Mouse (Mus musculus): Measurements from ENCODE around the gene Rbm38. TPM values are rescaled to one million over a fixed set of nuclear protein-coding genes. Genes with fewer than 3 reads are reported as not detected.

The Rbm38 gene
- polyA plus RNA-seq, 1 experiment from 2014 or later, result 37.9 TPM

GRCm38 (mm10) chr2:173061443-173062351, 41.4 kb downstream of the Rbm38 start:
- no peak for ATAC-seq (ENCODE audit: insufficient number of reproducible peaks, insufficient read depth, low FRiP score, low read depth)
- no peak overlapping the region for H3K9ac ChIP-seq (replicated peaks; ENCODE audit: low read depth, low read length)
- H3K36me3 ChIP-seq (ENCODE audit: control insufficient read depth, insufficient read depth, low read length), result no peaks in the 10 kb centered on the region
- 71% methylated on average over 15 of the region's 15 CpGs for WGBS
- no peak overlapping the region for H3K4me3 ChIP-seq (ENCODE audit: low read depth, low read length)
- no peaks in the 10 kb centered on the region for H3K27me3 ChIP-seq (ENCODE audit: control insufficient read depth, insufficient read depth, low read length)
- H3K27ac ChIP-seq (ENCODE audit: low read length), result no peak overlapping the region
- H3K9me3 ChIP-seq (ENCODE audit: control insufficient read depth, low read depth, low read length), result no peaks in the 10 kb centered on the region
- H3K4me1 ChIP-seq (ENCODE audit: control insufficient read depth, insufficient read depth, low read length), result no peaks in the 10 kb centered on the region
- no peak overlapping the region for H3K4me2 ChIP-seq (replicated peaks; ENCODE audit: low read depth, low read length)

- Histone ChIP-seq H3K4me3 (ENCODE audit: low read depth, low read length) (no peak overlapping the region), H3K4me2 (replicated peaks; ENCODE audit: low read depth, low read length) (no peak overlapping the region), H3K9me3 (ENCODE audit: control insufficient read depth, low read depth, low read length) (no peaks in the 10 kb centered on the region), H3K27ac (ENCODE audit: low read length) (no peak overlapping the region), H3K4me1 (ENCODE audit: control insufficient read depth, insufficient read depth, low read length) (no peaks in the 10 kb centered on the region), H3K27me3 (ENCODE audit: control insufficient read depth, insufficient read depth, low read length) (no peaks in the 10 kb centered on the region), H3K36me3 (ENCODE audit: control insufficient read depth, insufficient read depth, low read length) (no peaks in the 10 kb centered on the region), H3K9ac (replicated peaks; ENCODE audit: low read depth, low read length) (no peak overlapping the region)
- no peak for ATAC-seq (ENCODE audit: insufficient number of reproducible peaks, insufficient read depth, low FRiP score, low read depth)
- WGBS, result 50% methylated on average over 1 of the region's 1 CpGs
These were observed 42.9 kb downstream of the Rbm38 start for GRCm38 (mm10) chr2:173063219-173063618.

DNA sequence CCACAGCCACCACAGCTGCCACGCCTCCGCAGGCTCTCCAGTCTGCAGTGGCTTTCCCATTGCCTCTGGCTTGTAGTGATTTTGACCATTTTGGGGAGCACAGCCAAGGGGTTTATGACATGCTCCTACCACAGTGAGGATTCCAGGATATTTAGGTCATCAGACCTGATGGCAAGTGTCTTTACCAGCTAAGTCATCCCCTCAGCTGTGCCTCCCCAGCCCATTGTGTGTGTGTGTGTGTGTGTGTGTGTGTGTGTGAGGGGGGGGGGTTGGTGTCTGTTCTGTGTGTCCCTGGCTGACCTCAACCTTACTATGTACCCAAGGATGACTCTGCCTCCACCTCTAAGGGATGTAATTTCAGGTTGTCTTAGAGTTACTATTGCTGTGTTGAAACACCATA, 44.6 kb downstream of the Rbm38 start:
- no peaks in the 10 kb centered on the region for H3K4me1 ChIP-seq (ENCODE audit: control insufficient read depth, insufficient read depth, low read length)
- no peak overlapping the region for H3K27ac ChIP-seq (ENCODE audit: low read length)
- WGBS, result 94% methylated on average over 2 of the region's 2 CpGs
- no peak overlapping the region for H3K4me3 ChIP-seq (ENCODE audit: low read depth, low read length)
- H3K4me2 ChIP-seq (replicated peaks; ENCODE audit: low read depth, low read length), result no peak overlapping the region
- no peaks in the 10 kb centered on the region for H3K36me3 ChIP-seq (ENCODE audit: control insufficient read depth, insufficient read depth, low read length)
- no peak overlapping the region for H3K9ac ChIP-seq (replicated peaks; ENCODE audit: low read depth, low read length)
- H3K9me3 ChIP-seq (ENCODE audit: control insufficient read depth, low read depth, low read length), result no peaks in the 10 kb centered on the region
- no peaks in the 10 kb centered on the region for H3K27me3 ChIP-seq (ENCODE audit: control insufficient read depth, insufficient read depth, low read length)
- no peak for ATAC-seq (ENCODE audit: insufficient number of reproducible peaks, insufficient read depth, low FRiP score, low read depth)

DNA sequence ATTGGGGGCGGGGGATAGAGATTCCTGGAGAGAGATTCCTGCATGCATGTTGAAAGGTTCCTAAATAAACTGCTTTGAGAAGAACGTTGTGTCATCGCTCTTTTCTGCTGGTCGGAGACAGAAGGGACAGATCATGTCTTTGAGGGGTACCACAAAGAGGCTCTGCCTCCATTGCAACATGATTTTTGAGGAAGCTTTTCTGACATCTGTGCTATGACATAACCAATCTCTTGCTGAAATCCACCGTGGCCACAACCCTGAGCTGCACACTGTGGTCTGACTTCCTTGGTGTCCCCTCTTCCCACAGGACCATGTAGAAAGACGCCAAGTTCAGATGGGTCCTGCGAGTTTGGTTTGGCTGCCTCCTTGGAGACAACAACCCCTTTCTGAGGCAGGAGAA, 52.6 kb downstream of the Rbm38 start:
- 89% methylated on average over 7 of the region's 7 CpGs for WGBS
- ATAC-seq (ENCODE audit: insufficient number of reproducible peaks, insufficient read depth, low FRiP score, low read depth), result no peak
- H3K9me3 ChIP-seq (ENCODE audit: control insufficient read depth, low read depth, low read length), result no peaks in the 10 kb centered on the region
- H3K9ac ChIP-seq (replicated peaks; ENCODE audit: low read depth, low read length), result no peak overlapping the region
- no peak overlapping the region for H3K4me2 ChIP-seq (replicated peaks; ENCODE audit: low read depth, low read length)
- no peaks in the 10 kb centered on the region for H3K4me1 ChIP-seq (ENCODE audit: control insufficient read depth, insufficient read depth, low read length)
- no peaks in the 10 kb centered on the region for H3K36me3 ChIP-seq (ENCODE audit: control insufficient read depth, insufficient read depth, low read length)
- no peak overlapping the region for H3K4me3 ChIP-seq (ENCODE audit: low read depth, low read length)
- no peak overlapping the region for H3K27ac ChIP-seq (ENCODE audit: low read length)
- H3K27me3 ChIP-seq (ENCODE audit: control insufficient read depth, insufficient read depth, low read length), result no peaks in the 10 kb centered on the region

DNA sequence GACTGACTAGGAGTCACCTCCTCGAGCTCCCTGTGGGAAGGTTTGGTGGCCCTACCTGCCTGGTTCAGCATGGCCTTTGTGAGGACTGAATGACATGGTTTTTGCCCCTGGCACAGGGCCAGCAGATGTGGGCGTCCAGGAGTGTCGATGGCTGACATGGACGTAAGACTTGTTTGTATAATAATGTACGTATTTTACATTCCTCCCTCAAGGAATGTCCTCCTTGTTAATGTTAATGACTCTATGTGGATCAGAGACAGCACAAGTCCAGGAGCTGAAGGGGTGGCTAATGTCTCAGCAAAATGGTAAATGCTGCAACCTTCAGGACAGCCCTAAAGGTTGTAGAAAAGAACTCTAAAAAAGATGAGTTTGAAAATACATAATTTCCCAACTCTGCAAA, 53.4 kb downstream of the Rbm38 start:
- Histone ChIP-seq H3K4me2 (replicated peaks; ENCODE audit: low read depth, low read length) (no peak overlapping the region), H3K27me3 (ENCODE audit: control insufficient read depth, insufficient read depth, low read length) (no peaks in the 10 kb centered on the region), H3K36me3 (ENCODE audit: control insufficient read depth, insufficient read depth, low read length) (no peaks in the 10 kb centered on the region), H3K9me3 (ENCODE audit: control insufficient read depth, low read depth, low read length) (no peaks in the 10 kb centered on the region), H3K4me3 (ENCODE audit: low read depth, low read length) (no peak overlapping the region), H3K4me1 (ENCODE audit: control insufficient read depth, insufficient read depth, low read length) (no peaks in the 10 kb centered on the region), H3K27ac (ENCODE audit: low read length) (no peak overlapping the region), H3K9ac (replicated peaks; ENCODE audit: low read depth, low read length) (no peak overlapping the region)
- no peak for ATAC-seq (ENCODE audit: insufficient number of reproducible peaks, insufficient read depth, low FRiP score, low read depth)
- 39% methylated on average over 5 of the region's 5 CpGs for WGBS

GRCm38 (mm10) chr2:173076921-173077320, 56.6 kb downstream of the Rbm38 start:
- Histone ChIP-seq H3K27ac (ENCODE audit: low read length) (no peak overlapping the region), H3K4me3 (ENCODE audit: low read depth, low read length) (no peak overlapping the region), H3K9me3 (ENCODE audit: control insufficient read depth, low read depth, low read length) (no peaks in the 10 kb centered on the region), H3K4me1 (ENCODE audit: control insufficient read depth, insufficient read depth, low read length) (no peaks in the 10 kb centered on the region), H3K4me2 (replicated peaks; ENCODE audit: low read depth, low read length) (no peak overlapping the region), H3K9ac (replicated peaks; ENCODE audit: low read depth, low read length) (no peak overlapping the region), H3K36me3 (ENCODE audit: control insufficient read depth, insufficient read depth, low read length) (no peaks in the 10 kb centered on the region), H3K27me3 (ENCODE audit: control insufficient read depth, insufficient read depth, low read length) (no peaks in the 10 kb centered on the region)
- 65% methylated on average over 9 of the region's 9 CpGs for WGBS
- no peak for ATAC-seq (ENCODE audit: insufficient number of reproducible peaks, insufficient read depth, low FRiP score, low read depth)

- Histone ChIP-seq H3K27me3 (ENCODE audit: control insufficient read depth, insufficient read depth, low read length) (no peaks in the 10 kb centered on the region), H3K9me3 (ENCODE audit: control insufficient read depth, low read depth, low read length) (no peaks in the 10 kb centered on the region), H3K9ac (replicated peaks; ENCODE audit: low read depth, low read length) (no peak overlapping the region), H3K4me2 (replicated peaks; ENCODE audit: low read depth, low read length) (no peak overlapping the region), H3K36me3 (ENCODE audit: control insufficient read depth, insufficient read depth, low read length) (no peaks in the 10 kb centered on the region), H3K4me1 (ENCODE audit: control insufficient read depth, insufficient read depth, low read length) (no peaks in the 10 kb centered on the region), H3K27ac (ENCODE audit: low read length) (no peak overlapping the region), H3K4me3 (ENCODE audit: low read depth, low read length) (no peak overlapping the region)
- no peak for ATAC-seq (ENCODE audit: insufficient number of reproducible peaks, insufficient read depth, low FRiP score, low read depth)
- whole genome bisulfite sequencing, result 59% methylated on average over 10 of the region's 10 CpGs
These were observed 59.7 kb downstream of the Rbm38 start for GRCm38 (mm10) chr2:173079766-173080549.

DNA sequence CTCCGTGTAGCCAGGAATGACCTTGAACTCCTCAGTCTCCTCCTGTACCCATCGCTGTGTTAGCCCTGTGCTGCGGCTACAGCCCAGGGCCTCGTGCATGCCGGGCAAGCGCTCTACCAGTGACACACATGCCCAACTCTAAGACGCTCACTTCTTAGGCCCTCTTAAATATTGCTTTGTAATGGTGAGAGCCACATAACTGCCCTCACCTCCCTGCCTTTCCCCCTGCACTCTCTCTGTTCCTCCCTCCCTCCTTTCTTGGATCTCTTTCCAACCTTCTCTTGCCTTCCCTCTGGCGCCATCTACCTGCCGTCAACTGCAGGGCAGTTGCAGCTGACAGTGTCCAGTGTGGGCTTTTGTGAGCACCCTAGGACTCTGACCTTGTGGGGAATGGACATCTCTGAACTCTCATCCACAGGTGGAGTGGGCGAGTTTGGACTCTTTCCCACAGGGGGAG, 60.5 kb downstream of the Rbm38 start:
- ATAC-seq (ENCODE audit: insufficient number of reproducible peaks, insufficient read depth, low FRiP score, low read depth), result peak; percentile 57; the same call in 1 of the 2 replicates

More for the DNA sequence above, 60.5 kb downstream of the Rbm38 start:
- Histone ChIP-seq H3K27ac (ENCODE audit: low read length) (no peak overlapping the region), H3K4me3 (ENCODE audit: low read depth, low read length) (no peak overlapping the region), H3K27me3 (ENCODE audit: control insufficient read depth, insufficient read depth, low read length) (no peaks in the 10 kb centered on the region), H3K9ac (replicated peaks; ENCODE audit: low read depth, low read length) (no peak overlapping the region), H3K36me3 (ENCODE audit: control insufficient read depth, insufficient read depth, low read length) (no peaks in the 10 kb centered on the region), H3K4me1 (ENCODE audit: control insufficient read depth, insufficient read depth, low read length) (no peaks in the 10 kb centered on the region), H3K9me3 (ENCODE audit: control insufficient read depth, low read depth, low read length) (no peaks in the 10 kb centered on the region), H3K4me2 (replicated peaks; ENCODE audit: low read depth, low read length) (no peak overlapping the region)
- 33% methylated on average over 10 of the region's 10 CpGs for WGBS
